Mouse (Mus musculus): ENCODE measurements around the gene Chst14. TPM values are rescaled to one million over a fixed set of nuclear protein-coding genes. Genes with fewer than 3 reads are reported as not detected.

The Chst14 gene
- 8.4 and 10.7 TPM in 2 replicates for polyA plus RNA-seq (2012; rRNA removed)

GRCm38 (mm10) chr2:118926361-118926997, at the start of gene Chst14:
TSS of gene Chst14 (plus strand) at chr2:118926496.
- TF ChIP-seq POLR2A (IDR thresholded peaks at IDR 0.05; ENCODE audit: borderline replicate concordance, extremely low read depth, insufficient read depth, insufficient read length, poor library complexity, severe bottlenecking) (0 out of 2 replicates have a peak, but pooled peaks have one; percentile 27), CTCF (IDR thresholded peaks at IDR 0.05; ENCODE audit: borderline replicate concordance, extremely low read depth, insufficient read depth, insufficient read length) (no peak)
- DNase-seq (ENCODE audit: low read depth), result peak; percentile 78

- no peak for TF ChIP-seq POLR2A (IDR thresholded peaks at IDR 0.05; ENCODE audit: borderline replicate concordance, extremely low read depth, insufficient read depth, insufficient read length, poor library complexity, severe bottlenecking)
- TF ChIP-seq CTCF (IDR thresholded peaks at IDR 0.05; ENCODE audit: borderline replicate concordance, extremely low read depth, insufficient read depth, insufficient read length), result no peak
- no peak for DNase-seq (ENCODE audit: low read depth)
Observed at GRCm38 (mm10) chr2:118881019-118881418, 45.3 kb upstream of the Chst14 start.

GRCm38 (mm10) chr2:118881956-118882355, 44.3 kb upstream of the Chst14 start:
- TF ChIP-seq POLR2A (IDR thresholded peaks at IDR 0.05; ENCODE audit: borderline replicate concordance, extremely low read depth, insufficient read depth, insufficient read length, poor library complexity, severe bottlenecking) (no peak), CTCF (IDR thresholded peaks at IDR 0.05; ENCODE audit: borderline replicate concordance, extremely low read depth, insufficient read depth, insufficient read length) (no peak)

GRCm38 (mm10) chr2:118882840-118883679, 43.2 kb upstream of the Chst14 start:
- TF ChIP-seq POLR2A (IDR thresholded peaks at IDR 0.05; ENCODE audit: borderline replicate concordance, extremely low read depth, insufficient read depth, insufficient read length, poor library complexity, severe bottlenecking), result no peak
- TF ChIP-seq CTCF (IDR thresholded peaks at IDR 0.05; ENCODE audit: borderline replicate concordance, extremely low read depth, insufficient read depth, insufficient read length), result peak; percentile 100
- peak; percentile 88 for DNase-seq (ENCODE audit: low read depth)

More at GRCm38 (mm10) chr2:118881956-118882355, 44.3 kb upstream of the Chst14 start:
- DNase-seq (ENCODE audit: low read depth), result no peak

GRCm38 (mm10) chr2:118887440-118887839, 38.9 kb upstream of the Chst14 start:
- DNase-seq (ENCODE audit: low read depth), result no peak
- TF ChIP-seq POLR2A (IDR thresholded peaks at IDR 0.05; ENCODE audit: borderline replicate concordance, extremely low read depth, insufficient read depth, insufficient read length, poor library complexity, severe bottlenecking) (no peak), CTCF (IDR thresholded peaks at IDR 0.05; ENCODE audit: borderline replicate concordance, extremely low read depth, insufficient read depth, insufficient read length) (no peak)

GRCm38 (mm10) chr2:118887845-118888548, 38.3 kb upstream of the Chst14 start:
- TF ChIP-seq CTCF (IDR thresholded peaks at IDR 0.05; ENCODE audit: borderline replicate concordance, extremely low read depth, insufficient read depth, insufficient read length) (no peak), POLR2A (IDR thresholded peaks at IDR 0.05; ENCODE audit: borderline replicate concordance, extremely low read depth, insufficient read depth, insufficient read length, poor library complexity, severe bottlenecking) (no peak)
- DNase-seq (ENCODE audit: low read depth), result peak; percentile 47

GRCm38 (mm10) chr2:118891173-118891572, 35.1 kb upstream of the Chst14 start:
- TF ChIP-seq POLR2A (IDR thresholded peaks at IDR 0.05; ENCODE audit: borderline replicate concordance, extremely low read depth, insufficient read depth, insufficient read length, poor library complexity, severe bottlenecking) (no peak), CTCF (IDR thresholded peaks at IDR 0.05; ENCODE audit: borderline replicate concordance, extremely low read depth, insufficient read depth, insufficient read length) (no peak)
- DNase-seq (ENCODE audit: low read depth), result no peak

GRCm38 (mm10) chr2:118895990-118896913, 30.0 kb upstream of the Chst14 start:
- TF ChIP-seq CTCF (IDR thresholded peaks at IDR 0.05; ENCODE audit: borderline replicate concordance, extremely low read depth, insufficient read depth, insufficient read length), result no peak
- no peak for TF ChIP-seq POLR2A (IDR thresholded peaks at IDR 0.05; ENCODE audit: borderline replicate concordance, extremely low read depth, insufficient read depth, insufficient read length, poor library complexity, severe bottlenecking)
- peak; percentile 67 for DNase-seq (ENCODE audit: low read depth)

GRCm38 (mm10) chr2:118896914-118897291, 29.4 kb upstream of the Chst14 start:
- DNase-seq (ENCODE audit: low read depth), result peak; percentile 19
- TF ChIP-seq CTCF (IDR thresholded peaks at IDR 0.05; ENCODE audit: borderline replicate concordance, extremely low read depth, insufficient read depth, insufficient read length), result no peak

GRCm38 (mm10) chr2:118897392-118897791, 28.9 kb upstream of the Chst14 start:
- no peak for DNase-seq (ENCODE audit: low read depth)
- TF ChIP-seq POLR2A (IDR thresholded peaks at IDR 0.05; ENCODE audit: borderline replicate concordance, extremely low read depth, insufficient read depth, insufficient read length, poor library complexity, severe bottlenecking) (no peak), CTCF (IDR thresholded peaks at IDR 0.05; ENCODE audit: borderline replicate concordance, extremely low read depth, insufficient read depth, insufficient read length) (no peak)

Data from brain, embryonic 14.5 days (tissue).